Mouse (Mus musculus): Measurements from ENCODE around the gene Rpf2.

DNA sequence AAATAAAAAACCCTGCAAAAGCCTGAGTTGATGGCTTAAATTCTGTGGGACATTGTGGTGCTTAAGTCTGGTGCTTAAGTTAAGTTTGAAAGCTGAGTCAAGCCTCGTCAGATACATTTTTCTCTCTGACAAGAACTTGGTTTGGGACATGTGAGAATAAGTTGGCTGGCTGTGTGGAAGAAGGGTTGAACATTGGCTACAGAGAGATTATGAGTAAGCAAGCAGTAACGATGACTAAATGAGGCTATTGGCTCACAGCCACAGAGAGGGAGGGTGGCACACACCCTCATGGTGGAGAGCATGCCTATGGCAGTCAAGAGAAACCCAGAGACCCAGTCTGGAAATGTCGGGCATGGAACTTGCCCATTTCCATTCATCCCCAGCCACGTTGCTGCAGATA, 16.9 kb upstream of the Rpf2 start:
- TF ChIP-seq EP300 (IDR thresholded peaks at IDR 0.05; ENCODE audit: low read length) (no peak), E2F4 (IDR thresholded peaks at IDR 0.05; ENCODE audit: insufficient replicate concordance, low read depth, low read length) (no peak), ETS1 (conservative IDR thresholded peaks at IDR 0.05; ENCODE audit: low read depth, low read length) (no peak), UBTF (IDR thresholded peaks at IDR 0.05; ENCODE audit: low read depth, low read length) (no peak), MAFK (IDR thresholded peaks at IDR 0.05; ENCODE audit: insufficient replicate concordance, low read length) (no peak), POLR2A (IDR thresholded peaks at IDR 0.05; ENCODE audit: low read depth, low read length) (no peak), MAX (IDR thresholded peaks at IDR 0.05; ENCODE audit: low read length) (no peak), USF1 (IDR thresholded peaks at IDR 0.05; ENCODE audit: low read depth, low read length) (no peak), POLR2AphosphoS2 (IDR thresholded peaks at IDR 0.05; ENCODE audit: low read depth, low read length) (no peak), ELF1 (IDR thresholded peaks at IDR 0.05; ENCODE audit: low read depth, low read length) (no peak), TBP (conservative IDR thresholded peaks at IDR 0.05; ENCODE audit: low read depth, low read length) (no peak), MEF2A (IDR thresholded peaks at IDR 0.05; ENCODE audit: borderline replicate concordance, low read depth, low read length) (no peak), CTCF (conservative IDR thresholded peaks at IDR 0.05 in 1 of 2, IDR thresholded peaks at IDR 0.05 in 1 of 2; ENCODE audit: low read depth in 2 of 2, low read length in 2 of 2) (no peak), TCF12 (IDR thresholded peaks at IDR 0.05; ENCODE audit: low read depth, low read length) (no peak)
